Comparison of ENCODE assay signal across 11 mouse cellular contexts in genomic region chr1:59464696-59465639, GRCm38 (mm10). TPM values are rescaled to one million over a fixed set of nuclear protein-coding genes. Genes with fewer than 3 reads are reported as not detected.
A peak's percentile ranks its signal among the peaks of the same experiment; 100 is the strongest.
DNase-seq lines count a peak whose midpoint lies in the region; ATAC-seq and TF ChIP-seq lines count a peak whose summit lies in the region.
"Had no signal": no experiment of that assay in that cellular context is flagged by ENCODE, and none has a peak within 500 bp of the region (broad histone marks: within the 10 kb centered on the region; RNA-seq: fewer than 3 reads in every experiment).

No protein-coding gene starts in this region.

- H3K79me2 ChIP-seq in myocyte (ENCODE audit: control insufficient read depth, insufficient read depth) = no peaks in the 10 kb centered on the region

- peaks cover 5% of the 10 kb centered on the region for H3K4me1 ChIP-seq in liver, embryonic 11.5 days (replicated peaks; ENCODE audit: control insufficient read depth, insufficient read depth, low read length)
- H3K4me1 ChIP-seq in liver, embryonic 12.5 days = no peaks in the 10 kb centered on the region
- H3K4me1 ChIP-seq in embryonic facial prominence, embryonic 12.5 days = peaks cover 16% of the 10 kb centered on the region
- 0 out of 2 replicates have a peak, but pooled peaks cover 9% of the 10 kb centered on the region for H3K4me1 ChIP-seq in intestine, embryonic 15.5 days (replicated peaks)
- H3K4me1 ChIP-seq in thymus, adult 2 months (replicated peaks; ENCODE audit: control insufficient read depth, insufficient read depth, low read length) = no peaks in the 10 kb centered on the region; the same call in 1 of the 2 replicates
- H3K4me1 ChIP-seq: liver, embryonic 13.5 days had no signal

- TF ChIP-seq CTCF in thymus, adult 2 months (IDR thresholded peaks at IDR 0.05; ENCODE audit: borderline replicate concordance, control insufficient read depth, extremely low read depth, insufficient read depth, low read length, poor library complexity) = no peak

- no peak for ATAC-seq in liver, embryonic 11.5 days (replicated peaks; ENCODE audit: low FRiP score)
- no peak for ATAC-seq in liver, embryonic 12.5 days
- no peak for ATAC-seq in embryonic facial prominence, embryonic 12.5 days (ENCODE audit: insufficient number of reproducible peaks, insufficient read depth, low FRiP score, low TSS enrichment)
- ATAC-seq in intestine, embryonic 15.5 days = peak; percentile 59

- H3K9me3 ChIP-seq in liver, embryonic 11.5 days (ENCODE audit: control insufficient read depth, low read length) = no peaks in the 10 kb centered on the region
- H3K9me3 ChIP-seq in liver, embryonic 12.5 days (replicated peaks) = no peaks in the 10 kb centered on the region
- H3K9me3 ChIP-seq in embryonic facial prominence, embryonic 12.5 days = no peaks in the 10 kb centered on the region
- no peaks in the 10 kb centered on the region for H3K9me3 ChIP-seq in intestine, embryonic 15.5 days
- H3K9me3 ChIP-seq: liver, embryonic 13.5 days had no signal

- H3K27ac ChIP-seq in liver, embryonic 11.5 days (ENCODE audit: low read depth, low read length) = peak overlapping the region; percentile 25; the same call in 1 of the 2 replicates
- H3K27ac ChIP-seq in liver, embryonic 12.5 days = no peak overlapping the region
- peak overlapping the region; percentile 24; the same call in 1 of the 2 replicates for H3K27ac ChIP-seq in embryonic facial prominence, embryonic 12.5 days
- no peak overlapping the region for H3K27ac ChIP-seq in intestine, embryonic 15.5 days
- H3K27ac ChIP-seq in thymus, adult 2 months (ENCODE audit: control insufficient read depth, insufficient read depth, low read length) = no peak overlapping the region
- H3K27ac ChIP-seq: liver, embryonic 13.5 days had no signal

- WGBS in liver, embryonic 11.5 days = 63% methylated on average over 17 of the region's 17 CpGs
- 55% methylated on average over 17 of the region's 17 CpGs for WGBS in liver, embryonic 12.5 days (ENCODE audit: insufficient replicate concordance)
- WGBS in embryonic facial prominence, embryonic 12.5 days = 37% methylated on average over 17 of the region's 17 CpGs
- 34% methylated on average over 17 of the region's 17 CpGs for WGBS in intestine, embryonic 15.5 days
- WGBS in thymus, adult 2 months = 87% methylated on average over 17 of the region's 17 CpGs

- no peak for DNase-seq in liver, embryonic 11.5 days (ENCODE audit: low spot score)
- DNase-seq in ovary, postnatal 36 days (ENCODE audit: low spot score) = no peak
- no peak for DNase-seq in adrenal gland, postnatal 4 days (ENCODE audit: low spot score in 2 of 2)
- DNase-seq in thymus, adult 2 months = no peak
- DNase-seq: cerebellum, postnatal 14 days; liver, embryonic 13.5 days had no signal

- no peaks in the 10 kb centered on the region for H3K36me3 ChIP-seq in liver, embryonic 11.5 days (ENCODE audit: control insufficient read depth, insufficient read depth, low read length)
- no peaks in the 10 kb centered on the region for H3K36me3 ChIP-seq in liver, embryonic 12.5 days
- H3K36me3 ChIP-seq in embryonic facial prominence, embryonic 12.5 days = no peaks in the 10 kb centered on the region
- H3K36me3 ChIP-seq in intestine, embryonic 15.5 days = no peaks in the 10 kb centered on the region
- no peaks in the 10 kb centered on the region for H3K36me3 ChIP-seq in myocyte (ENCODE audit: control insufficient read depth, insufficient read depth)
- H3K36me3 ChIP-seq in thymus, adult 2 months (ENCODE audit: control insufficient read depth, insufficient read depth, low read length) = no peaks in the 10 kb centered on the region
- H3K36me3 ChIP-seq: liver, embryonic 13.5 days had no signal

- H3K27me3 ChIP-seq in liver, embryonic 11.5 days (replicated peaks; ENCODE audit: control insufficient read depth, insufficient read depth, low read length) = no peaks in the 10 kb centered on the region
- no peaks in the 10 kb centered on the region for H3K27me3 ChIP-seq in liver, embryonic 12.5 days (replicated peaks)
- no peaks in the 10 kb centered on the region for H3K27me3 ChIP-seq in embryonic facial prominence, embryonic 12.5 days
- no peaks in the 10 kb centered on the region for H3K27me3 ChIP-seq in intestine, embryonic 15.5 days (replicated peaks)
- H3K27me3 ChIP-seq in myocyte (ENCODE audit: control insufficient read depth, insufficient read depth, insufficient read length) = no peaks in the 10 kb centered on the region
- H3K27me3 ChIP-seq in thymus, adult 2 months (ENCODE audit: control insufficient read depth, insufficient read depth, low read length) = no peaks in the 10 kb centered on the region

- no peak for TF ChIP-seq POLR2A in myocyte (IDR thresholded peaks at IDR 0.05; ENCODE audit: insufficient read length, low read depth)
- TF ChIP-seq POLR2A in thymus, adult 2 months (IDR thresholded peaks at IDR 0.05; ENCODE audit: control insufficient read depth, extremely low read depth, insufficient read depth, low read length, poor library complexity) = no peak

- no peak overlapping the region for H3K4me2 ChIP-seq in liver, embryonic 11.5 days
- H3K4me2 ChIP-seq in liver, embryonic 12.5 days = no peak overlapping the region
- no peak overlapping the region for H3K4me2 ChIP-seq in embryonic facial prominence, embryonic 12.5 days (replicated peaks)
- no peak overlapping the region for H3K4me2 ChIP-seq in intestine, embryonic 15.5 days (replicated peaks)
- H3K4me2 ChIP-seq in myocyte (ENCODE audit: low read depth) = peak overlapping the region; percentile 62
- H3K4me2 ChIP-seq: liver, embryonic 13.5 days had no signal

- H3K9ac ChIP-seq in liver, embryonic 11.5 days (ENCODE audit: low read depth, low read length) = no peak overlapping the region
- H3K9ac ChIP-seq in liver, embryonic 12.5 days = no peak overlapping the region
- no peak overlapping the region for H3K9ac ChIP-seq in embryonic facial prominence, embryonic 12.5 days
- H3K9ac ChIP-seq in intestine, embryonic 15.5 days = no peak overlapping the region
- H3K9ac ChIP-seq: liver, embryonic 13.5 days had no signal

- H3K4me3 ChIP-seq in liver, embryonic 11.5 days (ENCODE audit: low read depth, low read length) = no peak overlapping the region
- no peak overlapping the region for H3K4me3 ChIP-seq in liver, embryonic 12.5 days
- H3K4me3 ChIP-seq in embryonic facial prominence, embryonic 12.5 days = no peak overlapping the region
- no peak overlapping the region for H3K4me3 ChIP-seq in intestine, embryonic 15.5 days (replicated peaks)
- H3K4me3 ChIP-seq in myocyte = no peak overlapping the region
- no peak overlapping the region for H3K4me3 ChIP-seq in thymus, adult 2 months (ENCODE audit: control insufficient read depth, insufficient read depth, low read length)
- H3K4me3 ChIP-seq: liver, embryonic 13.5 days had no signal

- no peak overlapping the region for H3ac ChIP-seq in myocyte (ENCODE audit: control insufficient read depth, insufficient read length)

TF ChIP-seq in myocyte, 11 proteins besides CTCF, POLR2A, EP300 and RAD21:
- TF ChIP-seq CEBPB (IDR thresholded peaks at IDR 0.05; ENCODE audit: insufficient read depth, poor library complexity, severe bottlenecking) (peak; percentile 64; the same call in 1 of the 2 replicates), POLR2AphosphoS2 (IDR thresholded peaks at IDR 0.05; ENCODE audit: insufficient read length, low read depth) (no peak), MYOD1 (IDR thresholded peaks at IDR 0.05; ENCODE audit: control insufficient read depth in 1 of 3, insufficient read length in 2 of 3, low read depth in 2 of 3) (peak in 1 of 3 experiments; percentile 67)
TF ChIP-seq in myocyte: peak in this region for 2.

RNA-seq across cellular contexts. Expression of gene Fzd7, which starts 17.3 kb away (rescaled TPM):
- polyA plus RNA-seq in liver, embryonic 11.5 days (2014; fragmentation: Nextera tagmentation; extraction: Ambion mirVana) = 7.5 and 7.7 TPM in 2 replicates
- polyA plus RNA-seq in liver, embryonic 12.5 days (2016; fragmentation: Nextera tagmentation; extraction: Ambion mirVana) = 5.3 and 5.4 TPM in 2 replicates
- polyA plus RNA-seq in embryonic facial prominence, embryonic 12.5 days (2016; fragmentation: Nextera tagmentation; extraction: Ambion mirVana) = 26.3 and 28.5 TPM in 2 replicates
- polyA plus RNA-seq in intestine, embryonic 15.5 days (2015; fragmentation: Nextera tagmentation; extraction: Ambion mirVana) = 6.3 and 7.5 TPM in 2 replicates
- polyA plus RNA-seq in myocyte (2012; fragmentation: generic; extraction: Trizol) = 16.4 TPM
- 10 to 100 TPM; 23.6 to 28.7 TPM for total RNA-seq in adrenal gland, postnatal 4 days (2021)
- 11.4 and 12.2 TPM in 2 replicates for polyA plus RNA-seq in thymus, adult 2 months (2012; rRNA removed)

RNA-seq across cellular contexts. Expression of gene Gm973, which starts 51.1 kb away (rescaled TPM):
- polyA plus RNA-seq in liver, embryonic 11.5 days (2014; fragmentation: Nextera tagmentation; extraction: Ambion mirVana) = 0.14 and 0.22 TPM in 2 replicates
- not detected in 2 replicates for polyA plus RNA-seq in liver, embryonic 12.5 days (2016; fragmentation: Nextera tagmentation; extraction: Ambion mirVana)
- 0.67 and 0.82 TPM in 2 replicates for polyA plus RNA-seq in embryonic facial prominence, embryonic 12.5 days (2016; fragmentation: Nextera tagmentation; extraction: Ambion mirVana)
- 0.43 and 0.76 TPM in 2 replicates for polyA plus RNA-seq in intestine, embryonic 15.5 days (2015; fragmentation: Nextera tagmentation; extraction: Ambion mirVana)
- not detected for polyA plus RNA-seq in myocyte (2012; fragmentation: generic; extraction: Trizol)
- total RNA-seq in adrenal gland, postnatal 4 days (2021) = 10 to 100 TPM; 31.3 to 33.2 TPM
- polyA plus RNA-seq in thymus, adult 2 months (2012; rRNA removed) = 0.09 and 0.28 TPM in 2 replicates
- total RNA-seq: neutrophil, adult 5-6 weeks had no signal

Comparison
In these comparisons a context has a peak if more than half of its experiments do, and no peak if none do; other contexts are left out.
1. H3K27ac ChIP-seq: peak in liver, embryonic 11.5 days (single experiment) and embryonic facial prominence, embryonic 12.5 days (single experiment); none in liver, embryonic 12.5 days (single experiment), intestine, embryonic 15.5 days (single experiment) and thymus, adult 2 months (single experiment).